Mouse (Mus musculus) intestine, embryonic 16.5 days (tissue): ENCODE data around the gene E2f2. TPM values are rescaled to one million over a fixed set of nuclear protein-coding genes. Genes with fewer than 3 reads are reported as not detected.
A peak's percentile ranks its signal among the peaks of the same experiment; 100 is the strongest.

Experiments
- ATAC-seq: fragments of 200-750 bp; cut with Nextera tagmentation; 2 replicates; pipeline ENCODE4 v1.8.0; 2017; ENCODE audit warnings: moderate TSS enrichment, moderate library complexity
- H3K27ac ChIP-seq: fragments of 300-500 bp; sonication (generic); 2 replicates; pipeline ENCODE4 v1.5.1; 2014; ENCODE audit warnings: mild to moderate bottlenecking, low read length
- H3K27me3 ChIP-seq: fragments of 300-500 bp; sonication (generic); replicated peaks from 2 replicates; pipeline ENCODE4 v1.6.1; 2014; ENCODE audit warnings: low read length, control low read depth, mixed read lengths; ENCODE audit not compliant: control insufficient read depth, insufficient read depth
- H3K36me3 ChIP-seq: fragments of 300-500 bp; sonication (generic); 2 replicates; pipeline ENCODE4 v1.6.1; 2014; ENCODE audit warnings: low read length, control low read depth; ENCODE audit not compliant: control insufficient read depth, insufficient read depth
- H3K4me1 ChIP-seq: fragments of 300-500 bp; sonication (generic); 2 replicates; pipeline ENCODE4 v1.6.1; 2014; ENCODE audit warnings: low read length, control low read depth, mixed read lengths; ENCODE audit not compliant: control insufficient read depth, insufficient read depth
- H3K4me2 ChIP-seq: fragments of 300-500 bp; sonication (generic); 2 replicates; pipeline ENCODE4 v1.6.1; 2014; ENCODE audit warnings: low read depth, low read length, control low read depth
- H3K4me3 ChIP-seq: fragments of 300-500 bp; sonication (generic); 2 replicates; pipeline ENCODE4 v1.5.1; 2014; ENCODE audit warnings: mild to moderate bottlenecking, low read length
- H3K9ac ChIP-seq: fragments of 300-500 bp; sonication (generic); 2 replicates; pipeline ENCODE4 v1.6.1; 2014; ENCODE audit warnings: low read depth, low read length
- H3K9me3 ChIP-seq: fragments of 300-500 bp; sonication (generic); 2 replicates; pipeline ENCODE4 v1.6.1; 2016; ENCODE audit warnings: low read length, control low read depth; ENCODE audit not compliant: control insufficient read depth
- WGBS: fragments of 180-500 bp; shearing (Covaris S2); extraction: QIAGEN DNeasy Blood & Tissue Kit; methylation state at CpG from one replicate; pipeline ENCODE4 v1.1.7; 2014; 5-methylcytosine and 5-hydroxymethylcytosine counted together
- polyA plus RNA-seq: library from polyadenylated mRNA; unstranded; fragments of >200 nt; fragmentation: Nextera tagmentation; extraction: Ambion mirVana; gene quantifications from 2 replicates; pipeline ENCODE4 v1.2.1, GENCODE M21; 2015

Gene E2f2
- polyA plus RNA-seq, 1 experiment from 2014 or later: 9.3 TPM

- Histone ChIP-seq H3K4me1 (peaks cover 21% of the 10 kb centered on the region), H3K36me3 (no peaks in the 10 kb centered on the region), H3K4me3 (no peak overlapping the region), H3K27me3 (no peaks in the 10 kb centered on the region), H3K9ac (no peak overlapping the region), H3K27ac (no peak overlapping the region), H3K4me2 (no peak overlapping the region), H3K9me3 (no peaks in the 10 kb centered on the region)
- WGBS: 73% methylated on average over 8 of the region's 8 CpGs
- peak; percentile 52 for ATAC-seq
These were observed 17.7 kb downstream of the E2f2 start for GRCm38 (mm10) chr4:136189912-136190311.

- 57% methylated on average over 3 of the region's 3 CpGs for WGBS
- ATAC-seq: no peak
These were observed 21.4 kb downstream of the E2f2 start for GRCm38 (mm10) chr4:136193571-136193970.

DNA sequence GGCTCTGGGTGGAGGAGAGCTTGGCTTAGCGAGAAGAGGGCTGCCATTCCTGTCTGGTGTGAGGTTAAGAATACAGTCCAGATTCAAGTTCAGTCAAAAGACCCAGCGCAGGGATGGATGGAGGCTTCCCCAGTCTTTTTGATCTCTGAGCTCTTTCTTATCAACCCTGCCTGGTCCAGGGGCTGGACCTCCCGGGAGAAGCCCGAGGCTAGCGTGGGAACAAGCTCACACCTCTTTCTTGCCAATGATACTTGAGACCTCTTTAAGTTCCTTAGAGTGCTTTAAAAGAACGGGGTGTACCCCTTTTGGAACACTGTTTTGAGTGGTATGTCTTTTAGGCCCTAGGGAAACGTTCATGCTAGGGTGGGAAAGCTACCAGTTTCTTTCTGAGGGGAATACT lies 22.8 kb downstream of the E2f2 start:
- H3K9me3 ChIP-seq: no peaks in the 10 kb centered on the region
- no peaks in the 10 kb centered on the region; the same call in 1 of the 2 replicates for H3K4me1 ChIP-seq
- no peak overlapping the region for H3K27ac ChIP-seq
- no peaks in the 10 kb centered on the region for H3K36me3 ChIP-seq
- H3K4me3 ChIP-seq: no peak overlapping the region
- no peak overlapping the region for H3K4me2 ChIP-seq
- WGBS: 52% methylated on average over 7 of the region's 7 CpGs
- no peaks in the 10 kb centered on the region for H3K27me3 ChIP-seq
- no peak for ATAC-seq
- H3K9ac ChIP-seq: no peak overlapping the region

More at GRCm38 (mm10) chr4:136193571-136193970, 21.4 kb downstream of the E2f2 start:
- H3K27ac ChIP-seq: no peak overlapping the region; the same call in 1 of the 2 replicates
- H3K4me1 ChIP-seq: peaks cover 6% of the 10 kb centered on the region; the same call in 1 of the 2 replicates
- H3K4me2 ChIP-seq: no peak overlapping the region
- H3K36me3 ChIP-seq: no peaks in the 10 kb centered on the region
- H3K4me3 ChIP-seq: no peak overlapping the region
- H3K27me3 ChIP-seq: no peaks in the 10 kb centered on the region
- no peaks in the 10 kb centered on the region for H3K9me3 ChIP-seq
- no peak overlapping the region for H3K9ac ChIP-seq

GRCm38 (mm10) chr4:136195629-136196028 lies 23.4 kb downstream of the E2f2 start:
- no peaks in the 10 kb centered on the region for H3K36me3 ChIP-seq
- H3K9me3 ChIP-seq: no peaks in the 10 kb centered on the region
- H3K4me2 ChIP-seq: no peak overlapping the region
- H3K27me3 ChIP-seq: no peaks in the 10 kb centered on the region
- no peaks in the 10 kb centered on the region; the same call in 1 of the 2 replicates for H3K4me1 ChIP-seq
- no peak overlapping the region for H3K4me3 ChIP-seq
- H3K9ac ChIP-seq: no peak overlapping the region
- H3K27ac ChIP-seq: no peak overlapping the region
- ATAC-seq: no peak
- 72% methylated on average over 9 of the region's 9 CpGs for WGBS

- WGBS: 76% methylated on average over 10 of the region's 10 CpGs
- no peak overlapping the region for H3K27ac ChIP-seq
- H3K9ac ChIP-seq: no peak overlapping the region
- H3K27me3 ChIP-seq: no peaks in the 10 kb centered on the region
- ATAC-seq: peak; percentile 23
- H3K4me3 ChIP-seq: no peak overlapping the region
- no peaks in the 10 kb centered on the region; the same call in 1 of the 2 replicates for H3K4me1 ChIP-seq
- H3K36me3 ChIP-seq: no peaks in the 10 kb centered on the region
- H3K4me2 ChIP-seq: no peak overlapping the region
- no peaks in the 10 kb centered on the region for H3K9me3 ChIP-seq
These were observed 24.0 kb downstream of the E2f2 start for GRCm38 (mm10) chr4:136196201-136196600.

DNA sequence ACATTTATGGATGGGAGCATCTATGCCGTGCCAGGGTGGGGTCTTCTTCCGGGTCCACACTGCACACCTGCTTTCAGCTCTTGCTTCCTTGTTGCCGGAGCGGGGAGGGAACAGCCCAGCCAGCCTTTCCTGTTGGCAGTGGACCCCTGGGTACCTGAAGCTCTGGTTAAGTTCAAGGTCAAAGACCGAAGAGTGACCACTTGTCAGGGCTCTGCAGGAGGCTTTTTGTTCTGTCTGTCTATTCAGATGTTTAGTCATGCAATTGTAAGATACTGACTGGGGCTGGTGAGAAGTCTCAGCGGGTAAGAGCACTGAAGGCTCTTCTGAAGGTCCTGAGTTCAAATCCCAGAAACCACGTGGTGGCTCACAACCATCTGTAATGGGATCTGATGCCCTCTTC lies 26.7 kb downstream of the E2f2 start:
- H3K9me3 ChIP-seq: no peaks in the 10 kb centered on the region
- H3K9ac ChIP-seq: no peak overlapping the region
- H3K27ac ChIP-seq: no peak overlapping the region
- ATAC-seq: 0 out of 2 replicates have a peak, but pooled peaks have one; percentile 18
- no peaks in the 10 kb centered on the region; the same call in 1 of the 2 replicates for H3K4me1 ChIP-seq
- no peak overlapping the region for H3K4me3 ChIP-seq
- no peak overlapping the region for H3K4me2 ChIP-seq
- H3K36me3 ChIP-seq: no peaks in the 10 kb centered on the region
- whole genome bisulfite sequencing: 64% methylated on average over 7 of the region's 7 CpGs
- H3K27me3 ChIP-seq: no peaks in the 10 kb centered on the region

DNA sequence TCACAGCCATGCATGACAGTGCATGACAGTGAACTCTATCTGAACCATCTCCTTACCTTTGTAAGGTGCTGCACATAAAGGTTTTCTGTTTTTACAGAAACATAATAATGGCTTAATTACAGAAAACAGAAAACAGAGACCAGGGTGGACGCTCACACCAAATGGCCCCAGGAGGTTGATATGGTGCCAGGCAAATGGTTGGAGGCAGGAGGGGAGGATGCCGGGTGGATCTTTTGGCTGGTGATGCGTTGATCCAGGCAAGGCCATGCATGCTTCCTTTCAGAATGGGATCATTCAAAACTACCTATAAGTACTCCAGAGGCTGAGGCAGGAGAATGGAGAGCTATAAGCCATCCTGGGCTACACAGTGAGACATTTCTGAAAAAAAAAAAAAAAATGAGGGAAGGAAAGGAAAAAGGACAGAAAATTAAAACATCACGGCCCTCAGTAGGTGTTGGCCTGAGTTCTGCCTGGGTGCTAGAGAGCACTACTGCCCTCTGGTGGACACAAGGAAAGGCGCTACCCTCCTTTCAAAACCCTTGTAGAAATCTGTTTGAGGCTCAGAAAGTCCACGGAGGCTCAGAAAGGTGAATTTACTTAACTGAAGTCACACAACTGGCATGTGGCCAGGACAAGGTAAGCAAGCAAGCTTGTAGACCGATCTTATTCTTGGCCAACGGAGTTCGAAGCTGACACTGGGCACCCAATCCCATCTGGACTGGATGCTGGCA lies 27.5 kb downstream of the E2f2 start:
- Histone ChIP-seq H3K9me3 (no peaks in the 10 kb centered on the region), H3K36me3 (no peaks in the 10 kb centered on the region), H3K27me3 (no peaks in the 10 kb centered on the region), H3K4me1 (no peaks in the 10 kb centered on the region; the same call in 1 of the 2 replicates), H3K4me2 (no peak overlapping the region), H3K4me3 (no peak overlapping the region), H3K9ac (no peak overlapping the region), H3K27ac (no peak overlapping the region)
- 0 out of 2 replicates have a peak, but pooled peaks have one; percentile 25 for ATAC-seq
- WGBS: 25% methylated on average over 9 of the region's 9 CpGs

DNA sequence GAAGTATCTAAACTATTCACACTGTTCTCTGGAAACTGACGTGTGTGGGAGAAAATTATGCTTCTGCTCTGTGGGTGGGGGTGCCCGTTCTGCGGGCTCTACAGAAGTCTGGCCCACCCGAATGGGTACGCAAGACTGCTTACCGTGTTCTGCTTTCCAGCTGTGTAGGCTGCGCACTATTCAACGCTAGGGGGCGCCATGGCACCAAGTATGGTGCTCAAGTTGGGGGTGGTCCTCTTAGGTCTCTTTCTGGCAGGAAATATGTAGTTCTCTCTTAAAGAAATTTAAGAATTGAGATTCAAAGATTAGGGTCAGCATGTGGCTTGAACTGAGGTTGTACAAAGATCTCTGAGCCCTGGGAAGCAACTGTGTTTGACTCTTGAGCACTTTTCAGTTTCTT lies 30.3 kb downstream of the E2f2 start:
- Histone ChIP-seq H3K9ac (no peak overlapping the region), H3K4me3 (no peak overlapping the region), H3K27ac (no peak overlapping the region), H3K4me1 (peaks cover 8% of the 10 kb centered on the region), H3K36me3 (no peaks in the 10 kb centered on the region), H3K27me3 (no peaks in the 10 kb centered on the region), H3K9me3 (no peaks in the 10 kb centered on the region), H3K4me2 (no peak overlapping the region)
- no peak for ATAC-seq
- WGBS: 6% methylated on average over 9 of the region's 9 CpGs

- 70% methylated on average over 2 of the region's 2 CpGs for WGBS
- H3K9me3 ChIP-seq: no peaks in the 10 kb centered on the region
- H3K27ac ChIP-seq: no peak overlapping the region
- H3K4me1 ChIP-seq: peaks cover 12% of the 10 kb centered on the region
- no peaks in the 10 kb centered on the region for H3K27me3 ChIP-seq
- no peaks in the 10 kb centered on the region for H3K36me3 ChIP-seq
- no peak overlapping the region for H3K4me2 ChIP-seq
- no peak for ATAC-seq
- no peak overlapping the region for H3K9ac ChIP-seq
- H3K4me3 ChIP-seq: no peak overlapping the region
These were observed 32.6 kb downstream of the E2f2 start for GRCm38 (mm10) chr4:136204775-136205174.
